Mouse (Mus musculus) thymus, adult 2 months (tissue): ENCODE measurements around the gene Cnot6l.

Experiments
- CTCF ChIP-seq: fragments of 200-500 bp; IDR thresholded peaks from 2 replicates; pipeline ENCODE4 v1.5.1; 2012; ENCODE audit warnings: mild to moderate bottlenecking, control low read depth, low read length, moderate library complexity, borderline replicate concordance; ENCODE audit not compliant: control insufficient read depth, poor library complexity, insufficient read depth; ENCODE audit errors: extremely low read depth
- POLR2A ChIP-seq: fragments of 200-500 bp; IDR thresholded peaks from 2 replicates; pipeline ENCODE4 v1.6.1; 2012; ENCODE audit warnings: mild to moderate bottlenecking, low read length, control low read depth, moderate library complexity; ENCODE audit not compliant: control insufficient read depth, poor library complexity, insufficient read depth; ENCODE audit errors: extremely low read depth

GRCm38 (mm10) chr5:96191251-96191650 is 27.3 kb upstream of the Cnot6l start:
- TF ChIP-seq CTCF = no peak
- no peak for TF ChIP-seq POLR2A
